Mouse (Mus musculus) activated CD4-positive, CD25-positive, alpha-beta regulatory T cell, adult 9 weeks (primary cell): ENCODE data around the gene Ccdc170. TPM values are rescaled to one million over a fixed set of nuclear protein-coding genes. Genes with fewer than 3 reads are reported as not detected.

Experiments
- polyA plus RNA-seq: library from polyadenylated mRNA; unstranded; fragments of 100-300 nt; shearing (Covaris generic); gene quantifications from one replicate; pipeline ENCODE4 v1.2.1, GENCODE M21; 2017

Gene Ccdc170
- polyA plus RNA-seq, result 0.50 TPM

DNA sequence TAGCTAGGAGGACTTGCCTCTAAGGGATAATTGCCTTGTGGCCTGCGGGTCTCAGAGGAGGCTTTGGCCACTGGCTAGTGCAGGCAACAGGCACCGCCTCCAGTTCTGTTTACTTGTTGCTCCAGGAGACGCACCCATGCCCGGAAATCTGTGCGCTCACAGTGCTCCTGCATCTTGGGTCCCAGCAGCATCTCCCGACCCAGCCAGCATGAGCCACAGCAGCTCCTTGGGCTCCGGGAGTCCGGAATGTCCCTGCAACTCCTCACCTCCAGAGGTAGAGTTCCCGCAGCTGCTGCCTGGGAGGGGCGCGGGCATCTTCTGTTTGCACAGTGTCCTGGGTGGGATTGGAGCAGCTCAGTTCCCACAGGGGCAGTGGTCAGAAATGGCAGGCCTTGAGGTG, at the start of gene Ccdc170:
Gene Ccdc170, plus strand, starts transcription at position 148 of the 400 bp plus-strand sequence.

GRCm38 (mm10) chr10:4611386-4612155, 129.3 kb downstream of the Ccdc170 start, which contains the start of gene Esr1:
TSS of gene Esr1 (plus strand) at chr10:4611593.

Other genes with a start within 250 kb of the Ccdc170 start
- 8.4 TPM for gene Akap12, start 216.1 kb upstream of the Ccdc170 start, polyA plus RNA-seq
- 19.4 TPM for gene Zbtb2, start 94.4 kb upstream of the Ccdc170 start, polyA plus RNA-seq
- gene Rmnd1, start 50.1 kb upstream of the Ccdc170 start, polyA plus RNA-seq, result 60.5 TPM
- 33.2 TPM for gene Armt1, start 50.0 kb upstream of the Ccdc170 start, polyA plus RNA-seq
- gene Esr1, start 129.1 kb downstream of the Ccdc170 start, polyA plus RNA-seq, result 2.7 TPM